Mouse (Mus musculus) bone marrow macrophage, adult 2 months (primary cell): ENCODE results near the gene Vps33b. TPM values are rescaled to one million over a fixed set of nuclear protein-coding genes. Genes with fewer than 3 reads are reported as not detected.

Experiments used
- H3K27ac ChIP-seq: 2 replicates; pipeline ENCODE4 v1.5.1; 2012; ENCODE audit warnings: low read depth, low read length; ENCODE audit not compliant: insufficient read depth
- H3K4me1 ChIP-seq: 2 replicates; pipeline ENCODE4 v1.6.1; 2012; ENCODE audit warnings: low read length; ENCODE audit not compliant: control insufficient read depth, insufficient read depth
- H3K4me3 ChIP-seq: 2 replicates; pipeline ENCODE4 v1.5.1; 2012; ENCODE audit warnings: mild to moderate bottlenecking, low read length, moderate library complexity; ENCODE audit not compliant: insufficient read depth
- CTCF ChIP-seq: IDR thresholded peaks from 2 replicates; pipeline ENCODE4 v1.5.1; 2012; ENCODE audit warnings: low read depth, mild to moderate bottlenecking, low read length, moderate library complexity
- POLR2A ChIP-seq: IDR thresholded peaks from 2 replicates; pipeline ENCODE4 v1.6.1; 2012; ENCODE audit warnings: mild to moderate bottlenecking, low read depth, low read length, borderline replicate concordance
- polyA plus RNA-seq: library from polyadenylated mRNA; stranded (reverse); fragments of >200 nt; gene quantifications from 2 replicates; pipeline ENCODE4 v1.2.4, GENCODE M21; 2012; ENCODE audit not compliant: missing spikeins, insufficient read depth, insufficient read length

Vps33b gene
- polyA plus RNA-seq, 1 experiment: 12.9 TPM

GRCm38 (mm10) chr7:80241661-80242060 lies 27.8 kb upstream of the Vps33b start:
- Histone ChIP-seq H3K4me3 (no peak overlapping the region), H3K4me1 (no peaks in the 10 kb centered on the region), H3K27ac (no peak overlapping the region)
- TF ChIP-seq CTCF: no peak
- TF ChIP-seq POLR2A: no peak

- Histone ChIP-seq H3K4me3 (no peak overlapping the region), H3K4me1 (0 out of 2 replicates have a peak, but pooled peaks cover 3% of the 10 kb centered on the region), H3K27ac (no peak overlapping the region)
- no peak for TF ChIP-seq POLR2A
Measured at GRCm38 (mm10) chr7:80244851-80245250, 24.6 kb upstream of the Vps33b start.

GRCm38 (mm10) chr7:80246148-80246721 lies 23.2 kb upstream of the Vps33b start, which contains the start of gene Ttll13:
Gene Ttll13 (plus strand): TSS chr7:80246376.
- Histone ChIP-seq H3K4me1 (0 out of 2 replicates have a peak, but pooled peaks cover 3% of the 10 kb centered on the region), H3K27ac (peak within 1 kb of the TSS; percentile 41), H3K4me3 (peak within 1 kb of the TSS; percentile 73)
- TF ChIP-seq POLR2A: no peak
- TF ChIP-seq CTCF: 0 out of 2 replicates have a peak, but pooled peaks have one; percentile 4

GRCm38 (mm10) chr7:80246859-80247258 lies 22.6 kb upstream of the Vps33b start:
- Histone ChIP-seq H3K4me3 (peak overlapping the region; percentile 73; the same call in 1 of the 2 replicates), H3K4me1 (0 out of 2 replicates have a peak, but pooled peaks cover 3% of the 10 kb centered on the region), H3K27ac (no peak overlapping the region)
- TF ChIP-seq CTCF: no peak
- no peak for TF ChIP-seq POLR2A

- TF ChIP-seq CTCF: no peak
- no peak for TF ChIP-seq POLR2A
Measured at GRCm38 (mm10) chr7:80252437-80252836, 17.0 kb upstream of the Vps33b start.

GRCm38 (mm10) chr7:80252886-80253285 lies 16.6 kb upstream of the Vps33b start:
- Histone ChIP-seq H3K4me3 (no peak overlapping the region), H3K4me1 (no peaks in the 10 kb centered on the region), H3K27ac (no peak overlapping the region)
- TF ChIP-seq POLR2A: no peak
- TF ChIP-seq CTCF: no peak

More at GRCm38 (mm10) chr7:80252437-80252836, 17.0 kb upstream of the Vps33b start:
- Histone ChIP-seq H3K4me3 (no peak overlapping the region), H3K4me1 (no peaks in the 10 kb centered on the region), H3K27ac (no peak overlapping the region)

GRCm38 (mm10) chr7:80255981-80256380 lies 13.5 kb upstream of the Vps33b start:
- H3K4me3 ChIP-seq: no peak overlapping the region
- peaks cover 6% of the 10 kb centered on the region; the same call in 1 of the 2 replicates for H3K4me1 ChIP-seq
- H3K27ac ChIP-seq: no peak overlapping the region
- no peak for TF ChIP-seq POLR2A
- no peak for TF ChIP-seq CTCF

GRCm38 (mm10) chr7:80257706-80258105 lies 11.7 kb upstream of the Vps33b start:
- Histone ChIP-seq H3K4me3 (no peak overlapping the region), H3K4me1 (peaks cover 10% of the 10 kb centered on the region; the same call in 1 of the 2 replicates), H3K27ac (no peak overlapping the region)
- no peak for TF ChIP-seq POLR2A
- no peak for TF ChIP-seq CTCF

- peak within 1 kb of the TSS; percentile 84 for H3K4me3 ChIP-seq
- no peak for TF ChIP-seq POLR2A
- peak within 1 kb of the TSS; percentile 44 for H3K27ac ChIP-seq
Measured at GRCm38 (mm10) chr7:80260625-80261371, 8.7 kb upstream of the Vps33b start, which contains the start of gene Ngrn. Gene Ngrn (plus strand): TSS chr7:80261215.

More at GRCm38 (mm10) chr7:80260625-80261371, 8.7 kb upstream of the Vps33b start, which contains the start of gene Ngrn:
- H3K4me1 ChIP-seq: peaks cover 10% of the 10 kb centered on the region; the same call in 1 of the 2 replicates
